Mouse (Mus musculus) liver, embryonic 15.5 days (tissue): ENCODE measurements around the gene Gkn3. TPM values are rescaled to one million over a fixed set of nuclear protein-coding genes. Genes with fewer than 3 reads are reported as not detected.

ENCODE experiments used
- ATAC-seq: fragments of 200-750 bp; cut with Nextera tagmentation; 2 replicates; pipeline ENCODE4 v1.8.0; 2017; ENCODE audit warnings: moderate number of reproducible peaks, mild to moderate bottlenecking, moderate library complexity; ENCODE audit not compliant: insufficient read depth
- H3K27ac ChIP-seq: fragments of 300-500 bp; sonication (generic); replicated peaks from 2 replicates; pipeline ENCODE4 v1.5.1; 2015; ENCODE audit warnings: mild to moderate bottlenecking, inconsistent platforms
- H3K27me3 ChIP-seq: fragments of 300-500 bp; sonication (generic); 2 replicates; pipeline ENCODE4 v1.6.1; 2015; ENCODE audit warnings: mild to moderate bottlenecking, inconsistent platforms
- H3K36me3 ChIP-seq: fragments of 300-500 bp; sonication (generic); replicated peaks from 2 replicates; pipeline ENCODE4 v1.6.1; 2015; ENCODE audit warnings: moderate library complexity, mild to moderate bottlenecking, inconsistent platforms
- H3K4me1 ChIP-seq: fragments of 300-500 bp; sonication (generic); replicated peaks from 2 replicates; pipeline ENCODE4 v1.6.1; 2015; ENCODE audit warnings: inconsistent platforms
- H3K4me2 ChIP-seq: fragments of 300-500 bp; sonication (generic); 2 replicates; pipeline ENCODE4 v1.6.1; 2015; ENCODE audit warnings: moderate library complexity, mild to moderate bottlenecking, inconsistent platforms
- H3K4me3 ChIP-seq: fragments of 300-500 bp; sonication (generic); replicated peaks from 2 replicates; pipeline ENCODE4 v1.5.1; 2015; ENCODE audit warnings: mild to moderate bottlenecking, inconsistent platforms
- H3K9ac ChIP-seq: fragments of 300-500 bp; sonication (generic); 2 replicates; pipeline ENCODE4 v1.6.1; 2015; ENCODE audit warnings: moderate library complexity, mild to moderate bottlenecking, inconsistent platforms
- H3K9me3 ChIP-seq: fragments of 300-500 bp; sonication (generic); replicated peaks from 2 replicates; pipeline ENCODE4 v1.6.1; 2016; ENCODE audit warnings: inconsistent platforms
- WGBS: fragments of 180-500 bp; shearing (Covaris S2); methylation state at CpG from one replicate; pipeline ENCODE4 v1.1.7; 2015; ENCODE audit warnings: mixed read lengths; ENCODE audit not compliant: insufficient replicate concordance; 5-methylcytosine and 5-hydroxymethylcytosine counted together
- polyA plus RNA-seq: library from polyadenylated mRNA; unstranded; fragments of >200 nt; fragmentation: Nextera tagmentation; extraction: Ambion mirVana; gene quantifications from 2 replicates; pipeline ENCODE4 v1.2.1, GENCODE M21; 2015

Gene Gkn3
- polyA plus RNA-seq, 1 experiment from 2014 or later = not detected

DNA sequence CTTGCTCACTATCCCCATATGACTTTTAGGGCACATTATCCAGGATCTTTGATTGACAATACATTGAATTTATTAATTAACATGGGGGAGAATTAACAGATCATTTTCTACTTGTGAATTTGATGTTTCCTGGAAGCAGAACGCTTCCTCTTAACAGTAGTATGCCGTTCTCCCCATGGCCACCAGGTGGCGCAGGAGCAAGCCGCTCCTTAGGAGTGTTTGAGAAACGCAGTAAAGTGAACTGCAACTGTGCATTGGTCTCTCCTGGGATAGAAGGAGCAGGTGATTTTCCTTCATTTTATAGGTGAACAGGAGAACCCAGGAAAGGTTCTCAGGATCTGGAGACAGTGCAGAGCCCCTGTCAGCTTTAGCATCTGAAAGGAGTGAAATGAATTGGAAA, 10.4 kb upstream of the Gkn3 start:
- Histone ChIP-seq H3K4me1 (0 out of 2 replicates have a peak, but pooled peaks cover 8% of the 10 kb centered on the region), H3K27ac (no peak overlapping the region), H3K9me3 (no peaks in the 10 kb centered on the region), H3K4me2 (no peak overlapping the region), H3K4me3 (no peak overlapping the region), H3K9ac (no peak overlapping the region), H3K36me3 (no peaks in the 10 kb centered on the region), H3K27me3 (no peaks in the 10 kb centered on the region)
- under 1% methylated on average over 5 of the region's 5 CpGs for WGBS
- no peak for ATAC-seq

DNA sequence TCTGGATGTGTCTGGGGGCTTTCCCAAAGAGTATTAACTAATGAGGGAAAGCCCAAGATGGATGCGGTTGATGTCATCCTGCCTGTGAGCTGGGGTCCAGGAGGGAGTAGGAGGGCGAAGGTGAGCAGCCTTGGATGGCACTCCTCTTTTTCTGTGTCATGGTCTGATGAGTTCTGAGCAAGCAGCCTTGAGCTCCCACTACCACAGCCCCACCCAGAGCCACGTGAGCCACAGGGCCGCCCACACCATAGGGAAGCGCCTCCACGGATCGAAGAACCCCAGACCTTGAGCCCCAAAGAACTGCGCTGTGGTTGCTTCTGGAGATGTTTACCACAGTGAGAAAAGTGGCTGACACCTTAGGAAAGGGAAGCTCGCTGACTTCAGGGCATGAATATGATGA, 6.0 kb upstream of the Gkn3 start:
- Histone ChIP-seq H3K36me3 (no peaks in the 10 kb centered on the region), H3K4me2 (no peak overlapping the region), H3K27ac (no peak overlapping the region), H3K27me3 (no peaks in the 10 kb centered on the region), H3K4me3 (no peak overlapping the region), H3K9me3 (no peaks in the 10 kb centered on the region), H3K4me1 (peaks cover 10% of the 10 kb centered on the region), H3K9ac (no peak overlapping the region)
- 63% methylated on average over 9 of the region's 9 CpGs for WGBS
- no peak for ATAC-seq

DNA sequence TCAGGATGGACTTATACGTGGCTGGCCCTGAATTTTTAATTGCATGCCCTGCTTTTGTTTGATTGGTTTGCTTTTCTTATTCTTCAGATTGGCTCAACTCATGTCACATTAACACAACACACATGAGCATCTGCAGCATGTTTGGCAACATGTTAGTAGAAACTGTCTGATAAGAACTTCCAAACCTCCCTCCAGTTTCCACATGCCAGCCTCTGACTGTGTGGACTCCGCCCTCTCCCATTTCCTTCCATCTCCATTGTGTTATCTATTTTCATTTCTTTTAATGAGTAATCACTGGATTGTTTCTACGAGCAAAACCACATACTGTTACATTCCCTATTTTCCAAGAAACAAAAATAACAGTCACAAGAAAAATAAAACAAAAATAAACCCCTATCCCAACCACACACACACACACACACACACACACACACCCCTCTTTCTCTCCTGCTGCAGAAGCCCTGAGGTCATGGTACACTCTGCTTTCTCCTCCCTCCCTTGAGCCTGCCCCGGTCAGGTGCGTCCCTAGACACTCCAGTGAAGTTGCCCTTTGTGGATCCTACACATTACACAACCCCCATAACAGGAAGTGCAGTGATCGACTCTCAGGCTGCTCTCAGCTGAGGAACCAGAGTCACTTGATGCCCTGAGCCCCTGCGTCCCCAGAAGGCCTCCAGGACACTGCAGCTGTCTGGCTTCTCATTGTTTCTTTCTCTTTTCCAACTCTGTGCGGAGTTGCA, 4.9 kb upstream of the Gkn3 start:
- H3K9me3 ChIP-seq = no peaks in the 10 kb centered on the region
- no peak overlapping the region for H3K4me3 ChIP-seq
- no peaks in the 10 kb centered on the region for H3K27me3 ChIP-seq
- peak; percentile 56 for ATAC-seq
- no peak overlapping the region for H3K9ac ChIP-seq
- no peak overlapping the region for H3K4me2 ChIP-seq
- 30% methylated on average over 8 of the region's 8 CpGs for WGBS
- H3K27ac ChIP-seq = no peak overlapping the region
- no peaks in the 10 kb centered on the region for H3K36me3 ChIP-seq
- peaks cover 14% of the 10 kb centered on the region for H3K4me1 ChIP-seq

DNA sequence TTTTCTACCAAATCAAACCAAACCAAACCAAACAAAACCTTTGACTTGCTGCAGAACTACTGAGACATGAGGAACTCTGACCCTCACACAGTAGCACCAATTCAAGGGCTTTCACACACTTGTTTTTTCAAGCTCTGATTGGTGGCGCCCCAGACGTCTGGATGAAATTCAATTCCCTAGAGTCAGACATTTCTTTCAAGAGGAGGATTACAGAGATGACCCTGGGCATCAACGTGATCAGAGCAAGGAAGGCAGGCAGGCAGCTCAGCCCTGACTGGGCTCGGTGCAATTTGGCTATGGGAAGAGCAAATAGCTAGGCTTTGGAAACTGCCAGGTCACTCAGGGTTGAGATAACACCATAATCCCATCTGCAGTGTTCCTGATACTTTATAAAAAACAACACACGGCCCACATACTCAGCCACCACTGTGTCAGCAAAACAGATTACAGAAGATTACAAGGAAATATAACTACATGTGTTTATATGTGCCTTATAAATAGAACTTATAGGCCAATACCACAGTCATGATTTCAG, 787 bp upstream of the Gkn3 start:
- H3K9me3 ChIP-seq = no peaks in the 10 kb centered on the region
- H3K4me3 ChIP-seq = no peak overlapping the region
- H3K4me2 ChIP-seq = no peak overlapping the region
- 20% methylated on average over 5 of the region's 5 CpGs for WGBS
- H3K27ac ChIP-seq = no peak overlapping the region
- ATAC-seq = no peak
- H3K4me1 ChIP-seq = peaks cover 17% of the 10 kb centered on the region
- no peaks in the 10 kb centered on the region for H3K36me3 ChIP-seq
- peaks cover 9% of the 10 kb centered on the region for H3K27me3 ChIP-seq
- H3K9ac ChIP-seq = no peak overlapping the region

DNA sequence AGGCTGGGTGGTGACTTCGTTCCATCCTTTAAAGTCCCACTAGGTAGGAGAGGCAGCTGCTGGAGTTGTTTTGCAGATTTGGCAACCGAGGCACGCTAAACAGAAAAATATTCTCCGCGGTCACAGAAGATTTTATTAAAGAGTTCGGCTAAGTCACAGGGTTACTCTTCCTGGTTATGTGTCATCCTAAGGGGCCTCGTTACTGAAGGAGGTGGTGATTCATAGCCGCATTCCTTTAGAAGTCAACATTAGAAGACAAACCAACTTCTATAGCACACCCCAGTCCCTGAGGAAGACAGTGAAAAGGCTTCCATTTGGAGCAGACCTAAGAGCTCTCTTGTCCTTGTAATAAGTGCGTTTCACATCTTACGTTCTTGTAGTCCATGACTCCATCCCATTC, 2.1 kb downstream of the Gkn3 start:
- H3K27me3 ChIP-seq = peaks cover 33% of the 10 kb centered on the region
- no peaks in the 10 kb centered on the region for H3K9me3 ChIP-seq
- H3K4me1 ChIP-seq = peaks cover 19% of the 10 kb centered on the region
- H3K4me3 ChIP-seq = no peak overlapping the region
- no peaks in the 10 kb centered on the region for H3K36me3 ChIP-seq
- 69% methylated on average over 10 of the region's 10 CpGs for WGBS
- ATAC-seq = no peak
- H3K9ac ChIP-seq = no peak overlapping the region
- no peak overlapping the region for H3K4me2 ChIP-seq
- no peak overlapping the region for H3K27ac ChIP-seq

DNA sequence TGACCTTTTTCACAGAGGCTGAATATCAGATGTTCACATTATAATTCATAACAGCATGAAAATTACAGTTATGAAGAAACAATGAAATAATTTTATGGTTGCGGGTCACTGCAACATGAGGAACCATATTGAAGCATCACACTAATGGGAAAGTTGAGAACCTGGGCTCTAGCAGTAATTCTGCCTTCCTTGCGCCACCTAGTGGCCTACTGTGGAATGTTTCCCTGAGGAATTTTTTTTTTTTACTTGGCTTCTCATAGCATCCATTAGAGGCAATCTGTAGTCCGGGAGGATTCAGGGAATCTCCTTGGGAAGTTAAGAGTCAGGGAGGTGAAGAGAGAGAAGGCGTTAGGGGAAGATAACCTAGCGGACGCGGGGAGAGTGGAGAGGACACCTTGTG, 2.5 kb downstream of the Gkn3 start:
- Histone ChIP-seq H3K4me3 (no peak overlapping the region), H3K4me1 (peaks cover 19% of the 10 kb centered on the region), H3K36me3 (no peaks in the 10 kb centered on the region), H3K27ac (no peak overlapping the region), H3K9me3 (no peaks in the 10 kb centered on the region), H3K4me2 (no peak overlapping the region), H3K27me3 (peaks cover 38% of the 10 kb centered on the region), H3K9ac (no peak overlapping the region)
- ATAC-seq = no peak
- WGBS = 9% methylated on average over 7 of the region's 7 CpGs

DNA sequence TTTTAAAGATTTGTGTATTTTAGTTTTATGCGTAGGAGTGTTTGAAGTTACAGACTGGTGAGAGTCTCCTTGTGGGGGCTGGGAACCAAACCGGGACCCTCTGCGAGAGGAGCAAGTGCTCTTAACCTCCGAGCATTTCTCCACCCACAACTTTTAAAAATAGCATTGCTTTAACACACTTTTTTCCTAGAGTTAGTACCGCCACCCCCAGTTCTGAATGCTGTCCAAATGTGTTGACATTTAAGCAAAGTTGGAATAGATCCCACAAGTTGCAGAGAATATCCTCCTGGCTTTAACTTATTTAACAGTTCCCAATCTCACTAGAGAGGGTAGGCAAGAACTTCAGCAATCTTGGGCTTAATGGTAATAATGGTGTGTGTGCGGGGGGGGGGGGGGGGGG, 4.0 kb downstream of the Gkn3 start:
- Histone ChIP-seq H3K27ac (no peak overlapping the region), H3K9me3 (no peaks in the 10 kb centered on the region), H3K36me3 (no peaks in the 10 kb centered on the region), H3K4me1 (peaks cover 17% of the 10 kb centered on the region), H3K27me3 (peaks cover 44% of the 10 kb centered on the region), H3K4me3 (no peak overlapping the region), H3K4me2 (0 out of 2 replicates have a peak overlapping the region, but pooled peaks have one; percentile 44), H3K9ac (no peak overlapping the region)
- ATAC-seq = no peak
- WGBS = 42% methylated on average over 6 of the region's 6 CpGs

DNA sequence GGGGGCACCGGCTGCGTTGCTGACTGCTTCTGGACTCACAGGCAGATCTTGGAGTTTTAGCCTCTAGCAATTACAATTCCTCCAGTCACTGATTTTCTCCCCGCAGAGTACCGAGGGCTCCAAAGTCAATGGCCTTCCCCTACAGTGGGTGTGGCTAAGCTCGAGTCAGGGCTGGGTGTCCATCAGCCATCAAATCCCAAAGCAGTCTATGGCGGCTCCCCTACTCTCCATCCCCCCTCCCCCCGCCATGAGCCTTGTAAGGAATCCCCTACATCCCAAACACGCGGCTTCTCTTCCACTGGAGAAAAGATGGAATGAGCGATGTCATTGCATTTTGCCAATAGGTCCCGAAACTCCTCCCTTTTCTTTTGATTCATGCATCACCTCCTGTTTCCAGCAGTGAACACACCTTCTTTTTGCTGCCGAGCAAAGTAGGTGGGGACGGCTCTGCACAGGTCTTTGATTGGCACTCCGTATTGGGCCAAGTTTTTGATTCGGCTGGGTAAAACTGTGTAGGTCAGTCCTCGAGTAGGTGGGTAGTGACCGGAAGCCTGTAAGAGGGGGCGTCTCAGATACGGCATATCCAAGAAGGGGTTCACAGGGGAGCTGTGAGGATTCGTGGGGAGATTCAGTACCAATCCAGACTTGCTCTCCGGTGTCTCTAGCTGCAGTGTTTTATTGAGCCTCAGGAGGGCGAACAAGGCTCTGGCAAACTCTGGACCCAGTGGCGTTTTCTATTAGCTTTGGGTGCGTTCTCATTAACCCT, 4.6 kb downstream of the Gkn3 start:
- no peak for ATAC-seq
- peaks cover 47% of the 10 kb centered on the region for H3K27me3 ChIP-seq
- H3K4me1 ChIP-seq = peaks cover 11% of the 10 kb centered on the region
- peak overlapping the region; percentile 44 for H3K4me2 ChIP-seq
- no peak overlapping the region for H3K4me3 ChIP-seq
- no peaks in the 10 kb centered on the region for H3K9me3 ChIP-seq
- no peaks in the 10 kb centered on the region for H3K36me3 ChIP-seq
- H3K9ac ChIP-seq = no peak overlapping the region
- H3K27ac ChIP-seq = no peak overlapping the region
- 14% methylated on average over 24 of the region's 24 CpGs for WGBS

DNA sequence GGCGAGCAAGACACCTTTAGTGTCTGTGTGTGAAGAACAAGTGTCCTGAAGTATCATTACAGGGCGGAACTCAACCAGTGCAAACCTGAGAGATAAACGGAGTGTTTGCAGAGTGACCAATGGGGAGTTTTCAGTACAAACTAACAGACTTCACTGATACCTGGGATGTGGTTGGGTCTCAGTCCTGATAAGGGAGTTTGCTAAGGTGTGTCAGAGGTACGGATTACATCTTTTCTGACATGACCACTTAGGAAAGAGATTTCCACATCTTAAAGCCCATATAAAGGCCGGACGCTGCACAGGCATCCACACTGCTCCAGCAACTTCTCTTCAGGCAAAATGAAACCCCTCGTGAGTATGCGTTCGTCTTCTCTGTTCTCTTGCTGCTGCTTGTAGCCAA, 15.7 kb downstream of the Gkn3 start, which contains the start of gene Gkn2:
Gkn2 (plus strand) TSS at position 301 of the 400 bp plus-strand sequence.
- no peak within 1 kb of the TSS for H3K4me2 ChIP-seq
- no peaks in the 10 kb centered on the region for H3K27me3 ChIP-seq
- no peak within 1 kb of the TSS for H3K27ac ChIP-seq
- 71% methylated on average over 9 of the region's 9 CpGs for WGBS
- H3K4me3 ChIP-seq = no peak within 1 kb of the TSS
- no peaks in the 10 kb centered on the region for H3K36me3 ChIP-seq
- H3K9me3 ChIP-seq = no peaks in the 10 kb centered on the region
- no peaks in the 10 kb centered on the region for H3K4me1 ChIP-seq
- no peak within 1 kb of the TSS for H3K9ac ChIP-seq
- no peak for ATAC-seq

DNA sequence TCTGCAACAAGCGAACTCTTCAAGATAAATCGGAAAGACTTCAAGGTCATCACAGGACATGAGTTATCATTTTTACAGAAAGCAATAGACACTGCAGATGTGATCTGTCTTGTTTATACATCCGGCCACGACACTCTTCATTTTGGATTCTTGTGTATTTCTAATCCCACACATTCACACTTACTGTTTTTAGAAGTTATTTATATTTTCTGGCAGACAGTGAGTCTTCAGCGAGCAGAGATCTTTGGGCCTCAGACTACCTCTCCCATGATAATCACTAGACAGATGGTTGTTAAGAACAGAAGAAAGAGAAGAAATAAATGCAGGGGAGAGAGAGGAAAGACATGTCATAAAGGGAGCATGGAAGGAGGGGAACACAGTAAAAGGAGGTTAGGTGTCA, 19.5 kb downstream of the Gkn3 start:
- Histone ChIP-seq H3K9me3 (no peaks in the 10 kb centered on the region), H3K27ac (no peak overlapping the region), H3K27me3 (0 out of 2 replicates have a peak, but pooled peaks cover 2% of the 10 kb centered on the region), H3K4me2 (no peak overlapping the region), H3K36me3 (no peaks in the 10 kb centered on the region), H3K9ac (no peak overlapping the region), H3K4me1 (no peaks in the 10 kb centered on the region), H3K4me3 (no peak overlapping the region)
- WGBS = 60% methylated on average over 5 of the region's 5 CpGs
- ATAC-seq = no peak

DNA sequence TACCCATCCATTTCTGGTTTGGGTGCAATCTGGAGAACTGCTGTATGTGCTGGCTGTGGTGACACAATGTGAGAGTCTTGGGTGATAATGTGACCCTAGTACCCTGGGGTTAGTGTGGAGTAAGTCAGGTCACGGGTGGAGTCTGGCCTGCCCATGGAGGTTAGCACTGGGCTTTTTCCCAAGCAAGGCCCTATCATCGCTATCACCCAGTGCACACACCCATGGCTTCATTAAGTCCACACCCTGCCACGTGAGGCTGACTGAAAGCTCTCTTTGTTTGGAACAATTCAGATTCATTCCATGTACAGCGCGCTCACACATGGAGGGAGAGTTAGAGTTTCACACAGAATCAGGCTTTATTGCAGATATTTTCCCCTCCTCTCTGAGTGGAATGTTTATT, 34.3 kb downstream of the Gkn3 start:
- ATAC-seq = no peak
- 42% methylated on average over 5 of the region's 5 CpGs for WGBS

More for the DNA sequence above, 34.3 kb downstream of the Gkn3 start:
- H3K27me3 ChIP-seq = no peaks in the 10 kb centered on the region
- H3K27ac ChIP-seq = no peak overlapping the region
- H3K4me2 ChIP-seq = no peak overlapping the region
- no peaks in the 10 kb centered on the region for H3K9me3 ChIP-seq
- no peaks in the 10 kb centered on the region for H3K36me3 ChIP-seq
- H3K9ac ChIP-seq = no peak overlapping the region
- no peaks in the 10 kb centered on the region for H3K4me1 ChIP-seq
- H3K4me3 ChIP-seq = no peak overlapping the region
